Mouse (Mus musculus) bone marrow, adult 2 months (tissue): ENCODE measurements around the gene 1700066M21Rik. TPM values are rescaled to one million over a fixed set of nuclear protein-coding genes. Genes with fewer than 3 reads are reported as not detected.

ENCODE experiments used
- H3K27ac ChIP-seq: fragments of 200-500 bp; 2 replicates; pipeline ENCODE4 v1.5.1; 2012; ENCODE audit warnings: low read depth, mild to moderate bottlenecking, control low read depth, inconsistent platforms, low read length; ENCODE audit not compliant: control insufficient read depth, poor library complexity, insufficient read depth
- H3K4me1 ChIP-seq: fragments of 200-500 bp; 2 replicates; pipeline ENCODE4 v1.6.1; 2011; ENCODE audit warnings: low read length; ENCODE audit not compliant: control insufficient read depth, insufficient read depth
- H3K4me3 ChIP-seq: fragments of 200-500 bp; replicated peaks from 2 replicates; pipeline ENCODE3; 2011; ENCODE audit warnings: mild to moderate bottlenecking, low read depth, low read length, control low read depth; ENCODE audit not compliant: control insufficient read depth
- CTCF ChIP-seq: fragments of 200-500 bp; IDR thresholded peaks from 2 replicates; pipeline ENCODE4 v1.5.1; 2011; ENCODE audit warnings: low read length, control low read depth; ENCODE audit not compliant: control insufficient read depth, insufficient read depth
- POLR2A ChIP-seq: fragments of 200-500 bp; IDR thresholded peaks from 2 replicates; pipeline ENCODE4 v1.6.1; 2011; ENCODE audit warnings: low read depth, mild to moderate bottlenecking, control low read depth, low read length, borderline replicate concordance; ENCODE audit not compliant: control insufficient read depth
- WGBS: fragments of 180-500 bp; shearing (Covaris S2); methylation state at CpG from one replicate; pipeline ENCODE4 v1.1.7; 2018; 5-methylcytosine and 5-hydroxymethylcytosine counted together
- polyA plus RNA-seq: library from polyadenylated mRNA; stranded (reverse); fragments of >200 nt; gene quantifications from 2 replicates; pipeline ENCODE4 v1.2.4, GENCODE M21; 2011; ENCODE audit warnings: low replicate concordance; ENCODE audit not compliant: missing spikeins, insufficient read depth, insufficient read length

1700066M21Rik gene
- polyA plus RNA-seq, 1 experiment, result 4.5 TPM

- Histone ChIP-seq H3K27ac (no peak overlapping the region), H3K4me3 (no peak overlapping the region), H3K4me1 (no peaks in the 10 kb centered on the region)
- no peak for TF ChIP-seq CTCF
- no peak for TF ChIP-seq POLR2A
Measured at GRCm38 (mm10) chr1:57347487-57347886, 29.9 kb upstream of the 1700066M21Rik start.

DNA sequence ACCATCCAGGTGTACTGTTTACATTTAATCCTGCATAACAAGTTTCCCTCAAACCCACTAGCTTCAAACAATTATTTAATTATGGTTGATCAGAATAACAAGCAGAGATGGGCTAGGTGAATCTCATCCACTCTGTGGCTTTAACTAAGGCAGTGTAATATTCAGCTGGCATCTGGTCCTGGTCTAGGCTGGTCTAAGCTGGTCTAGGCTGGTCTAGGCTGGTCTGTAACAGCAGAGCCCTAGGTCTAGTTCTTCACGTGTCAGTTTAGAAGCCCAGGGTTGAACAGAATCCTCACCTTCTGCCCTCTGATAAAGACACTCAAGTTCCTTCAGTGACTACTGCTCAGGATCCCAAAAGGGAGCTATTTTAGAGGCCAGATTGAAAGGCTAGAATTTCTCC lies 25.5 kb upstream of the 1700066M21Rik start:
- 73% methylated on average over 1 of the region's 1 CpGs for WGBS
- TF ChIP-seq CTCF, result no peak
- TF ChIP-seq POLR2A, result no peak
- no peak overlapping the region for H3K4me3 ChIP-seq
- H3K27ac ChIP-seq, result no peak overlapping the region
- no peaks in the 10 kb centered on the region for H3K4me1 ChIP-seq

DNA sequence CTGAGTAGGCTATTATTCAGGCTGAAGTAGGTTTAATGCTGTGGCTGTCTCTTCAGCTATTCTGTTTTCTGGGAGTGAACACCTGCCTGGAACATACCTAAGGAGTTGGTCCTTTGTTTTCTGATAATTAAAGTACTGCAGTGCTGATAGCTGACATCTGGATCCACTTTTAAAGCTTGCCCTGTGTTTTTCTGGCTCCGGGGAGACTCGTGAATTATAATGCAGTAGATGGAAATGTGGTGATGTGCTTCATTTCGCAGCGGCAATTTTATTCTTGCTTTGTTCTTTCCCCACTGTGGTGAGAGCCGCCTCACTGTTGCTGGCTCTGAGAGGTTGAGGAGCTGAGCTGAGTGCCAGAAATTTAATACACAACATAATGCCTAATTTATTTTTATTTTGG lies 18.9 kb upstream of the 1700066M21Rik start:
- H3K4me1 ChIP-seq, result no peaks in the 10 kb centered on the region
- 88% methylated on average over 5 of the region's 5 CpGs for WGBS
- TF ChIP-seq POLR2A (no peak), CTCF (no peak)
- no peak overlapping the region for H3K4me3 ChIP-seq
- no peak overlapping the region for H3K27ac ChIP-seq

GRCm38 (mm10) chr1:57367446-57367845 lies 10.0 kb upstream of the 1700066M21Rik start:
- 52% methylated on average over 3 of the region's 3 CpGs for WGBS
- no peak overlapping the region for H3K27ac ChIP-seq
- TF ChIP-seq CTCF (no peak), POLR2A (no peak)
- no peaks in the 10 kb centered on the region; the same call in 1 of the 2 replicates for H3K4me1 ChIP-seq
- no peak overlapping the region for H3K4me3 ChIP-seq

DNA sequence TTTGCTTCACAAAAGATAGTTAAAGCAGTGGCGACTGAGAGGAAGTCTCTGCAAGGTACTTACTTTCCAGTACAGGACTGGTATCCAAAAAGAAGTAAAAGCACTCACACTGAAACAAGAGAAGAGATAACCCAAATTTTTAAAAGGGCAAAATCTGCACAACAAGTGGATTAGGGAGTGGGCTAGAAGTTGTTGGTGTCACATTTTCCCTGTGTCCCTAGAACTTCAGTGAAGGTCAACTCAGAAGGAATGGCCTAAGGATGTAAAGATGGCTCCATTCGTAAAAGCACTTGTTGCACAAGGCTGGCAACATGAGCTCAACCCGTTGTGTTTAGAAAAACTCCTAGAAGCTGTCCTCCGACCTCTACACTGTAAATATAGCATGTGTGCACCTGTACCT lies 8.3 kb upstream of the 1700066M21Rik start:
- TF ChIP-seq CTCF (no peak), POLR2A (no peak)
- 71% methylated on average over 4 of the region's 4 CpGs for WGBS
- Histone ChIP-seq H3K4me3 (no peak overlapping the region), H3K4me1 (no peaks in the 10 kb centered on the region; the same call in 1 of the 2 replicates), H3K27ac (no peak overlapping the region)

- TF ChIP-seq CTCF, result no peak
- no peak for TF ChIP-seq POLR2A
- no peaks in the 10 kb centered on the region; the same call in 1 of the 2 replicates for H3K4me1 ChIP-seq
- 39% methylated on average over 4 of the region's 4 CpGs for WGBS
- H3K27ac ChIP-seq, result no peak overlapping the region
- H3K4me3 ChIP-seq, result no peak overlapping the region
Measured at GRCm38 (mm10) chr1:57370451-57370850, 7.0 kb upstream of the 1700066M21Rik start.

GRCm38 (mm10) chr1:57375276-57375675 lies 2.1 kb upstream of the 1700066M21Rik start:
- H3K27ac ChIP-seq, result no peak overlapping the region
- no peak overlapping the region for H3K4me3 ChIP-seq
- WGBS, result 77% methylated on average over 2 of the region's 2 CpGs
- no peaks in the 10 kb centered on the region; the same call in 1 of the 2 replicates for H3K4me1 ChIP-seq
- no peak for TF ChIP-seq POLR2A
- no peak for TF ChIP-seq CTCF

DNA sequence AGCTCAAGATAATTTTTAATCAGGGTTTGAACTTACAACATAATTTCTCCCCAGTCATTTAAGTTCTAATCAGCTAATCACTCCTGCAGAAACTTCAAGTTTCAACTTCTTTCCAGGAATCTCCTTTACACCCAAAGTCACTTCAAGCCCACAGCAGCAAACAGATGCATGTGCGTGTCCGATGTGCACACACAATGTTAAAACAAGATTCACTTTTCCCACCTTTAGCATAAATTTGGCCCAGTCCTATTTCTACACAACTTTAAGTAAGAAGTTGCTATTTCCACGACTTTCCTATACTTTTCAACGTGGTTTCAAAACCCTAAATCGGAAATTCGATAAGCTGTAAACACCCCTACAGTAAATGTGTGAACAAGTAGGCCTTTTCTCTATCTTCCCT lies 614 bp upstream of the 1700066M21Rik start:
- H3K4me1 ChIP-seq, result no peaks in the 10 kb centered on the region; the same call in 1 of the 2 replicates
- TF ChIP-seq CTCF, result no peak
- TF ChIP-seq POLR2A, result no peak
- H3K27ac ChIP-seq, result no peak overlapping the region
- peak overlapping the region; percentile 95 for H3K4me3 ChIP-seq
- 55% methylated on average over 6 of the region's 6 CpGs for WGBS

- TF ChIP-seq POLR2A (no peak), CTCF (no peak)
- H3K27ac ChIP-seq, result no peak overlapping the region
- no peaks in the 10 kb centered on the region for H3K4me1 ChIP-seq
- H3K4me3 ChIP-seq, result no peak overlapping the region
Measured at GRCm38 (mm10) chr1:57386519-57386918, 9.1 kb downstream of the 1700066M21Rik start.
